Mouse (Mus musculus): ENCODE data around the gene A430005L14Rik. TPM values are rescaled to one million over a fixed set of nuclear protein-coding genes. Genes with fewer than 3 reads are reported as not detected.
"Not testable (repeated sequence)": the region's sequence is repeated elsewhere in the genome, so short reads cannot be mapped to it uniquely, and the experiment has no call there.

Gene A430005L14Rik
- polyA plus RNA-seq (2014; fragmentation: Nextera tagmentation; extraction: Ambion mirVana) = 115 and 116 TPM in 2 replicates

GRCm38 (mm10) chr4:153956569-153957405 is at the start of gene A430005L14Rik:
A430005L14Rik (plus strand) TSS chr4:153957237.
- Histone ChIP-seq H3K27me3 (ENCODE audit: control insufficient read depth, insufficient read depth, low read length) (peaks cover 3% of the 10 kb centered on the region; the same call in 1 of the 2 replicates), H3K36me3 (ENCODE audit: control insufficient read depth, insufficient read depth, low read length) (peaks cover 5% of the 10 kb centered on the region)
- WGBS = 2% methylated on average over 64 of the region's 67 CpGs

DNA sequence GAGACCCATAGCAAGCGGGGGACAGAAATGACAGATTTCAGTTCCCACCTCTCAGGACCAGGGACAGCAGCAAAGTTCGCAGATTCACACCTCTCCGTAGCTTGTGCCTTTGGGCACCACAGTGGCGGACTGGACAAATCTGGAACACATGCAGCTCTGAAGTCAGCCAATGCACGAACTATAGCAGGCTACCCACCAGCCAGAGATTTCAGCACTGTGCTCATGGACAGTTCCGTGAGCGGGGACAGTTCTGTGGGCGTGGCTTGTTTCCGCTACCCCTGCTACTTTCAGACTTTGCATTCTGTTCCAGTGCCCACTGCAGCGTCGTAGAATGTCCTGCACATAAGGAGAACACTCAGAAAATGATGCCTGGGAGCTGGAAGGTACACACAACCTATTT is 49.5 kb upstream of the A430005L14Rik start:
- no peaks in the 10 kb centered on the region for H3K27me3 ChIP-seq (ENCODE audit: control insufficient read depth, insufficient read depth, low read length)
- peak; percentile 81 for DNase-seq (ENCODE audit: low spot score)
- no peak overlapping the region for H3K4me3 ChIP-seq (ENCODE audit: low read depth, low read length)
- H3K4me1 ChIP-seq (replicated peaks; ENCODE audit: control insufficient read depth, insufficient read depth, low read length) = no peaks in the 10 kb centered on the region
- H3K9me3 ChIP-seq (ENCODE audit: control insufficient read depth, low read length) = no peaks in the 10 kb centered on the region
- H3K27ac ChIP-seq (ENCODE audit: low read depth, low read length) = no peak overlapping the region
- H3K4me2 ChIP-seq (ENCODE audit: low read depth, low read length, severe bottlenecking) = no peak overlapping the region
- ATAC-seq (replicated peaks; ENCODE audit: low FRiP score) = no peak
- WGBS = 24% methylated on average over 11 of the region's 11 CpGs
- no peaks in the 10 kb centered on the region for H3K36me3 ChIP-seq (ENCODE audit: control insufficient read depth, insufficient read depth, low read length)
- no peak overlapping the region for H3K9ac ChIP-seq (ENCODE audit: low read length)

More at GRCm38 (mm10) chr4:153956569-153957405, at the start of gene A430005L14Rik:
- H3K4me3 ChIP-seq (ENCODE audit: low read depth, low read length) = peak within 1 kb of the TSS; percentile 56
- no peaks in the 10 kb centered on the region for H3K9me3 ChIP-seq (ENCODE audit: control insufficient read depth, low read length)
- H3K27ac ChIP-seq (ENCODE audit: low read depth, low read length) = peak within 1 kb of the TSS; percentile 85
- H3K4me2 ChIP-seq (ENCODE audit: low read depth, low read length, severe bottlenecking) = peak within 1 kb of the TSS; percentile 74
- DNase-seq (ENCODE audit: low spot score) = peak; percentile 99
- H3K9ac ChIP-seq (ENCODE audit: low read length) = peak within 1 kb of the TSS; percentile 70
- peak; percentile 94 for ATAC-seq (replicated peaks; ENCODE audit: low FRiP score)
- H3K4me1 ChIP-seq (replicated peaks; ENCODE audit: control insufficient read depth, insufficient read depth, low read length) = peaks cover 5% of the 10 kb centered on the region; the same call in 1 of the 2 replicates

GRCm38 (mm10) chr4:153913635-153914034 is 43.4 kb upstream of the A430005L14Rik start:
- H3K27ac ChIP-seq (ENCODE audit: low read depth, low read length) = no peak overlapping the region
- no peaks in the 10 kb centered on the region for H3K36me3 ChIP-seq (ENCODE audit: control insufficient read depth, insufficient read depth, low read length)
- DNase-seq (ENCODE audit: low spot score) (no peak), ATAC-seq (replicated peaks; ENCODE audit: low FRiP score) (no peak)
- H3K4me3 ChIP-seq (ENCODE audit: low read depth, low read length) = no peak overlapping the region
- no peaks in the 10 kb centered on the region for H3K4me1 ChIP-seq (replicated peaks; ENCODE audit: control insufficient read depth, insufficient read depth, low read length)
- H3K4me2 ChIP-seq (ENCODE audit: low read depth, low read length, severe bottlenecking) = no peak overlapping the region
- no peak overlapping the region for H3K9ac ChIP-seq (ENCODE audit: low read length)
- H3K9me3 ChIP-seq (ENCODE audit: control insufficient read depth, low read length) = no peaks in the 10 kb centered on the region
- H3K27me3 ChIP-seq (ENCODE audit: control insufficient read depth, insufficient read depth, low read length) = no peaks in the 10 kb centered on the region
- 60% methylated on average over 3 of the region's 3 CpGs for WGBS

DNA sequence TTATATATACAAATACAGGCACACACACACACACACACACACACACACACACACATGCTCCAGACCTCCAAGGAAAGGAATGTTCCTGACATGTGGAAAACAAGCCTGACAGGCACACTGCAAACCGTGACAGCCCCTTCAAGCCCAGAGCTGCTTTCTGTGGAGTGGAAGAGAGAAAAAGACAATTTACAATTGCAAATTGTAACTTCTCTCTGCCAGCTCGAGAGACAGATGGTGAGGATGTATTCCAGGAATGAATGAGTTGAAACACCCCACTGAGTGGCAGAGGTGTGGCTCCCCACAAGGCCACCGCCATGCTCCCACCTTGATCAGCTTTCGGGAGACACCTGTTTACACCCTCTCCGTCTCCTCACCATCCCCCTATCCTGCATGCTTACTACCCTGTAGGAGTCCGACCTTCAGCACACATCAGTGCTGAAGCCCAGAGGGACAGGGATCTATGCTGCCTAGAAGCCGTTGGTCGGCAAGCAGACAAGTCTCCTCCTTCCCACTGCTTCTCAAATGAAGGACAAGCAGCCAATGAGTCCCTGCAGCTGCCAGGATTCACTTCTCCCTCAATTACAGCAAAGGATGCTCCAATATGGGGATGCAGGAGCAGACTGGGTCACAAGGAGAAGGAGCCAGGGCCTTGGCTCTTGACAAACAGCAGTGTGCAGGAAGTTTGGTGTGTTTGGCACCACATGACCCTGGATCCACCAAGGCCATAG is 39.1 kb upstream of the A430005L14Rik start:
- H3K4me3 ChIP-seq (ENCODE audit: low read depth, low read length) = no peak overlapping the region
- H3K4me1 ChIP-seq (replicated peaks; ENCODE audit: control insufficient read depth, insufficient read depth, low read length) = no peaks in the 10 kb centered on the region
- ATAC-seq (replicated peaks; ENCODE audit: low FRiP score) (no peak), DNase-seq (ENCODE audit: low spot score) (no peak)
- peaks cover 3% of the 10 kb centered on the region for H3K27me3 ChIP-seq (ENCODE audit: control insufficient read depth, insufficient read depth, low read length)
- 64% methylated on average over 8 of the region's 8 CpGs for WGBS
- no peak overlapping the region for H3K9ac ChIP-seq (ENCODE audit: low read length)
- H3K4me2 ChIP-seq (ENCODE audit: low read depth, low read length, severe bottlenecking) = no peak overlapping the region
- H3K27ac ChIP-seq (ENCODE audit: low read depth, low read length) = no peak overlapping the region
- H3K9me3 ChIP-seq (ENCODE audit: control insufficient read depth, low read length) = no peaks in the 10 kb centered on the region
- no peaks in the 10 kb centered on the region for H3K36me3 ChIP-seq (ENCODE audit: control insufficient read depth, insufficient read depth, low read length)

DNA sequence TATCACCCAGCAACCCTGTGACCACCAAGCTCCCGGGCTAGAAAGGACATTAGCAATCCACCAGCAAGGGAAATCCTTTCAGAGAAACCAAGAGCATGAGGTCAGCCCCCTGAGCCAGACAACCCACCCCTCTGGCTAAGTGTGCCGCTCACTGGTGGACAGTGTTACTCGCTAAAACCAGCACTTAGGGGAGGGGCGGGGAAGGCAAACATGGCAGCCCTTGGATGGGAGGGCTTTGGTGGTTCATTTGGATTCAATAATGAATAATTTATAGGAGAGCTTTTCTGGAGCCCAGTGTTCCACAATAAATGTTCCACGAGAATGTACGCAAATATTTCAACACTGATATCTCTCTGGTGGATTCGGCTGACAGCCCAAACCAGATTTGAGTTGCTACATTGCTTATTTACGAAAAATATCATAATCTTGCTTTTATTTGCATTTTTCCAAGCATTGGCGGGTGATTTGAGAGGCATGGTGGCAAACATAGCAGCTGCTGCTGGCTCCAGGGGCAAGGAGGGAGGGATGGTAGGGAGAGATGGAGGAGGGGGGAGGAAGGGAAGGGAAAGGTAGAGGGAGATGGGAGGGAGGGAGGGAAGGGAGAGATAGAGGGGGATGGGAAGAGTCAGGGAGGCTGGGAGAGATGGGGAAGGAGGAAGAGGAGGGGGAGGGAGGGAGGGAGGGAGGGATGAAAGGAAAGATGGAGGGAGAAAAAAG is 36.4 kb upstream of the A430005L14Rik start:
- H3K27me3 ChIP-seq (ENCODE audit: control insufficient read depth, insufficient read depth, low read length) = peaks cover 3% of the 10 kb centered on the region
- H3K9ac ChIP-seq (ENCODE audit: low read length) = no peak overlapping the region
- H3K9me3 ChIP-seq (ENCODE audit: control insufficient read depth, low read length) = no peaks in the 10 kb centered on the region
- no peaks in the 10 kb centered on the region for H3K4me1 ChIP-seq (replicated peaks; ENCODE audit: control insufficient read depth, insufficient read depth, low read length)
- WGBS = 60% methylated on average over 9 of the region's 9 CpGs
- no peak overlapping the region for H3K27ac ChIP-seq (ENCODE audit: low read depth, low read length)
- no peak overlapping the region for H3K4me2 ChIP-seq (ENCODE audit: low read depth, low read length, severe bottlenecking)
- H3K36me3 ChIP-seq (ENCODE audit: control insufficient read depth, insufficient read depth, low read length) = no peaks in the 10 kb centered on the region
- DNase-seq (ENCODE audit: low spot score) (no peak), ATAC-seq (replicated peaks; ENCODE audit: low FRiP score) (no peak)
- no peak overlapping the region for H3K4me3 ChIP-seq (ENCODE audit: low read depth, low read length)

DNA sequence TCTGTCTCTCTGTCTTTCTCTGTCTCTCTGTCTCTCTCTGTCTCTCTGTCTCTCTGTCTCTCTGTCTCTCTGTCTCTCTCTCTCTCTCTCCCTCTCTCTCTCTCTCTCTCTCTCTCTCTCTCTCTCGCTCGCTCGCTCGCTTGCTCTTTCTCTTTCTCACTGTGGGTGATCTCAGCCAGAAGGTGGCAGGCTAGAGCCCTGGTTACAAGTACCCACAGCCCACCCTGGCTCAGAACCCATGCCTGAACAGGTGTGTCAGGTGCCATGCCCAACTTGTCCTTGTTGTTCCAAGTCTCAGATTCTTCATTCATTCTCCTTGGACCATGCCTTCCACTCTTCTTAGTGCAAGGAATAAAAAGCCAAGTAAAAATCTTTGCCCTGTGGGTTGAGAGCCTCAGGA is 34.9 kb upstream of the A430005L14Rik start:
- not testable (repeated sequence) for H3K27me3 ChIP-seq (ENCODE audit: control insufficient read depth, insufficient read depth, low read length); ATAC-seq (replicated peaks; ENCODE audit: low FRiP score); H3K4me3 ChIP-seq (ENCODE audit: low read depth, low read length); H3K36me3 ChIP-seq (ENCODE audit: control insufficient read depth, insufficient read depth, low read length); H3K27ac ChIP-seq (ENCODE audit: low read depth, low read length); H3K4me2 ChIP-seq (ENCODE audit: low read depth, low read length, severe bottlenecking); H3K4me1 ChIP-seq (replicated peaks; ENCODE audit: control insufficient read depth, insufficient read depth, low read length); H3K9ac ChIP-seq (ENCODE audit: low read length); H3K9me3 ChIP-seq (ENCODE audit: control insufficient read depth, low read length)
- peak; percentile 59 for DNase-seq (ENCODE audit: low spot score)
- WGBS = 57% methylated on average over 4 of the region's 4 CpGs

DNA sequence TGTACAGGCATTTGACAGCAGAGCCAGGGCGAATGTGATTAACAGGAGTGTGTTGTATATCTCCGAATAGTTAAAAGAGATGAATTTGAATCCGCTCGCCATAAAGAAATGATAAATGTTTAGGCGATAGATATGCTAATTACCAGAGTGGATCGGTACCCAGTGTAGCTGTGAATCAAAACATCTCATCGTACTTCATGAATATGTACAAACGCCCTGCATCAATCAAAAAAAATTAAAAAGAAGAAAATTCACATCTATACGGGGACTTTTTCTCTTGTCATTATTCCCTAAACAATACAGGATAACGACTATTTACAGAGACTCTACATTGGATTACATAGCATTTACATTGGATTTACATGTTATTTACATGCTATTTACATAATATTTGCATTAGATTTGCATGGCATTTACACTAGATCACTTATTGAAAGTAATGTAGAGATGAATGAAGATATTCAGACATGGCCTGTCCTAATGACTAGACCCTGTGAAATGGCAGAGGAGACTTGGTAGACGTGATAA is 28.2 kb upstream of the A430005L14Rik start:
- no peak overlapping the region for H3K4me2 ChIP-seq (ENCODE audit: low read depth, low read length, severe bottlenecking)
- no peaks in the 10 kb centered on the region for H3K36me3 ChIP-seq (ENCODE audit: control insufficient read depth, insufficient read depth, low read length)
- no peak overlapping the region for H3K27ac ChIP-seq (ENCODE audit: low read depth, low read length)
- H3K9me3 ChIP-seq (ENCODE audit: control insufficient read depth, low read length) = no peaks in the 10 kb centered on the region
- no peak overlapping the region for H3K9ac ChIP-seq (ENCODE audit: low read length)
- H3K4me1 ChIP-seq (replicated peaks; ENCODE audit: control insufficient read depth, insufficient read depth, low read length) = no peaks in the 10 kb centered on the region
- H3K4me3 ChIP-seq (ENCODE audit: low read depth, low read length) = no peak overlapping the region
- DNase-seq (ENCODE audit: low spot score) (no peak), ATAC-seq (replicated peaks; ENCODE audit: low FRiP score) (no peak)
- H3K27me3 ChIP-seq (ENCODE audit: control insufficient read depth, insufficient read depth, low read length) = no peaks in the 10 kb centered on the region
- WGBS = 66% methylated on average over 11 of the region's 11 CpGs

- H3K36me3 ChIP-seq (ENCODE audit: control insufficient read depth, insufficient read depth, low read length) = no peaks in the 10 kb centered on the region
- no peaks in the 10 kb centered on the region for H3K9me3 ChIP-seq (ENCODE audit: control insufficient read depth, low read length)
- H3K4me2 ChIP-seq (ENCODE audit: low read depth, low read length, severe bottlenecking) = no peak overlapping the region
- no peaks in the 10 kb centered on the region for H3K27me3 ChIP-seq (ENCODE audit: control insufficient read depth, insufficient read depth, low read length)
- ATAC-seq (replicated peaks; ENCODE audit: low FRiP score) = no peak
- 73% methylated on average over 10 of the region's 10 CpGs for WGBS
- no peak overlapping the region for H3K27ac ChIP-seq (ENCODE audit: low read depth, low read length)
- DNase-seq (ENCODE audit: low spot score) = no peak
- no peak overlapping the region for H3K9ac ChIP-seq (ENCODE audit: low read length)
- H3K4me3 ChIP-seq (ENCODE audit: low read depth, low read length) = no peak overlapping the region
- no peaks in the 10 kb centered on the region for H3K4me1 ChIP-seq (replicated peaks; ENCODE audit: control insufficient read depth, insufficient read depth, low read length)
Observed at GRCm38 (mm10) chr4:153929425-153929824, 27.6 kb upstream of the A430005L14Rik start.
